Mouse (Mus musculus): ENCODE measurements around the gene Plxdc1. TPM values are rescaled to one million over a fixed set of nuclear protein-coding genes. Genes with fewer than 3 reads are reported as not detected.
A peak's percentile ranks its signal among the peaks of the same experiment; 100 is the strongest.

Plxdc1 gene
- total RNA-seq (2021) = 1 to 10 TPM; 3.4 to 7.2 TPM
- long read RNA-seq, experiment 1, transcript Plxdc1-201 (14 exons, 2,881 nt) = major isoform, 9 of 16 reads
- long read RNA-seq, experiment 1, partial matches to known transcripts = 2 of 16 reads
- long read RNA-seq, experiment 1, other reads (novel, unspliced or antisense) = 5 of 16 reads
- long read RNA-seq, experiment 2, transcript Plxdc1-201 (14 exons, 2,881 nt) = major isoform, 8 of 12 reads
- long read RNA-seq, experiment 2, partial matches to known transcripts = 2 of 12 reads
- long read RNA-seq, experiment 2, other reads (novel, unspliced or antisense) = 2 of 12 reads

DNA sequence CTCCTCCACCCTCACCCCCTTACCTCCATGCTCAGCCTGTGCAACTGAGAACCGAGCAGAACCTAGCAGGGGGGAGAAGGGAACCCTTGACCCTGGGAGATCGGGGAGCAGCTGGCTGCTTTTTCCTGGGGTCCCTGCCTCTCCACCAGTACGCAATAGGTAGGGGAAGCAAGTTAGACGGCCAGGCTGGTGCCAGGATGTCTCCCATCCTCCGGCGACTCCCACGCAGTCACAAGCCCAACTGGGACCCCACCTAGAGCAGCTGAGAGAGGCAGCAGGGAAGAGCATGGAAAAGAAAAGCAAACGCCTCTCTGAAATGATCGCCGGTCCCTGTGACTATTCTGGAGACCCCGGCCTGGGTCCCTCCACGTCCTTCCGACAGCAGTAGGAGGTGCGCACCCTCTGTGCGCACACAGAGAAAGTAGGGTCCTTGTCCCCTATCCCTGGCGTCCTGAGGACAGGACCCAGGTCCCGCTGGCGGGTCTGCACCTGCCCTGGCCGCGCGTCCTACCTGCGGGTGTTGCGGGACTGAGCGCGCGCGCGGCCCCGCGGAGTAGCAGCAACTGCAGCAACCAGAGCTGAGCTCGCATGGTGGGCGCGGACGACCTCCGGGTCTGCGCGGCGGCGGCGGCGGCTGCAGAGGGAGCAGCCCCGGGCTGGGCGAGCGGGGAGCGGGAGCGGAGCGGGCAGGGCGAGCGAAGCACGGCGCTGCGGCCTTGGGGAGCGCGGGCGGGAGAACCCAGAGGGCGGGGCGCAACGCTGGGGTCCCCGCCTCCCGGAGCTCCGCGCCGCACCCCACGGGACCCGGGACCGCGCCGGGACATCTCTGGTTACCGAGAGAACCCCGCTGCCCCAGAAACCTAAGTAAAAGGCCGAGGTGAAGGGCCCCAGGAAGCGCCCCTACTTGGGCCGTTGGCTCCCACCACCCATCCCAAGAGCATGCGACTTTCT, at the start of gene Plxdc1:
Gene Plxdc1, minus strand, starts transcription at position 718 of the 951 bp plus-strand sequence.
- DNase-seq = peak; percentile 74

DNA sequence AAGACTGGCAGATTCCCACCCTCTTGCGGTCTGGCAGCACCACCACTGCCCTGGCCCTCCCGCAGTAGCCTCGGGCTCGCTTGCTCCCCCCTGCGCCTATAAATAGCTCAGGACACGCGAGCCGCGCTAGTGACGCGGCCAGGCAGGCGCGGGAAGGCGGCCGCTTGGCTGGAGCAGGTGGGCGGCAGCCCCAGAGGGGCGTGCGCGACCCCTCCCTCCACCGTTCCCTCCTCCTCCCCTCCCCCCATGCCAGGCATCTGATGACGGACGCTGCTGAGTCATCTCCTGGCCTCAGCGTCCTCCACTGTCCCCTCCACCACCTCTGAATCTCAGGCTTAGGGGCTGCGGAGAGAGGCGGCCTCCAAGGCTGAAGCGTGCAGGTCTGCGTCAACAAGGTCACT, 49.7 kb upstream of the Plxdc1 start:
- peak; percentile 77 for DNase-seq

DNA sequence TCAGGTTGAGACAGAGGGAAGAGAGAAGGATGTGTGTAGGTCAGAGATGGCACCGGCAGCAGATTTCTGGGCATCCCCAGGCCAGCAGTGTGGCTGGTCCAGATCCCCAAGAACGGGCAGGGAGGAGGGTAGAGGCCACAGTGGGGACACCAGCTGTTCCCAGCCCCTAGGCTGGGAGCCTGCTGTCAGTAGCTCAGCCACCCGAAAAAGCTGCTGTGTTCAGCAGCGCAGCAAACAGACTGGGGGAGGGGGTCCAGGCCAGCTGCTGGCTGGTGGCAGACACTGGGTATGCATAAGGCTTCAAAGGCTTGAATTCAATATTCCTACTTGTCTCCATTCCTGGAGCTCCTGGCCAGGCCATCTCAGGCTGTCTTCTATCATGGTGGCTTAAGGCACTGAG, 48.6 kb upstream of the Plxdc1 start:
- no peak for DNase-seq

DNA sequence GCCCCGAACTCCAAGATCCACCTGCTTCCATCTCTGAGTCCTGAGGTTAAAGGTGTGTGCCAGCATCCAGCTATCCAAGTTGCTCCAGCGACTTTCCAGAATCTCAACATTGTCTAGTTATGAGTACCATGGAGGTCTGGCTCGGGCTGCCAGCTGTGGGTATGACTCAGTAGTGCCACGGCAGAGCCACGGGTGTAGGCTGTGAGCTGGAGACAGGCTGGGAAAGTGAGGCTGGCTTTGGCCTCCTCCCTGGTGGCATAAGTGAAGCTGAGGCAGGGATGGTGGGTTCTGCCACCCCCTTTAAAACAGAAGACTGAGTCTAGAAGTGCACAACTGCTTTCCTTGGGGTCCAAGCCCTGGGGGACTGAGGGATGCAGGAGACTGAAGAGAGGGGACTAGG, 47.8 kb upstream of the Plxdc1 start:
- no peak for DNase-seq

DNA sequence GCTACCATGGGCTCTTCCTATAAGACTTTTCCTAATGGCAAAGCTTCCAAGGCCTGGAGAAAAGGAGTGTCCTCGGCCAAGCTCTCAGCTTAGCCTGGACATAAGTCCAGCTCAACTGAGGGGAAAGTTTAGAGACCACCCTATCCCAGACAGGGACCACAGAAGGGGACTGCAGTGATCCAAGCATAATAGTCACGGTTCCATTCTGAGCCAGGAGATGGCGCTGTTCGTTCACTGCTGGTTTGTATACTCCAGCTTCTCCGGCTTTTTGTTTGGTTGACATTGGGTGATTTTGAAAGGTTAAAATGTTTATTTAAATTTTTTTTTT, 45.2 kb upstream of the Plxdc1 start:
- DNase-seq = peak; percentile 89

DNA sequence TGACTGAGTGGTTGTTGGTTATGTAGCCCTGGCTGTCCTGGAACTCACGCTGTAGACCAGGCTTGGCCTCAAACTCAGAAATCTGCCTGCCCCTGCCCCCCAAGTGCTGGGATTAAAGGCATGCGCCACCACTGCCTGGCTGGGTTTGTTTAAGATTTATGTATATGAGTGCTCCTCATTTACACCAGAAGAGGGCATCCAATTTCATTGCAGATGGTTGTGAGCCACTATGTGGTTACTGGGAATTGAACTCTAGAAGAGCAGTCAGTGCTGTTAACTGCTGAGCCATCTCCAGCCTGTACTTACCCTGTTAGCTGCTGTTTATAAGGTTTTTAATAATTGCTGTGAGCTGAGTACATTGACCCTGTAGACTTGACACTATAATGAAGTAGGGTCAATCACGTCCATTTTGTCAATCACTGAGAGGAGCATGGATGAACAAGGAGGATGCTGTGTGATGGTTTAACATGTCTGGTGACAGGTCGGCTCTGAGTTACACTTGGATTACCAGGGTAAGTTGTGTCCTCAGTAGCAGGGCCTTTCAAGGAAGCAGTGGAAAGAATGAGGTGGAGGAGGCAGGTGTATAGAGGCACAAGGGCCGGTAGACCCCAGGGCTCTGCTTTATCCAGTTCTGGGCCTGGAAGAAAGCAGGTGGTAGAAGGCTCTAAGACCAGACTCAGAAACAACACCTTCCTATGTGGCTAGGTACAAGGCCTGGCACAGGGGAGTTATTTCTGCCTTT, 44.6 kb upstream of the Plxdc1 start:
- DNase-seq = no peak

DNA sequence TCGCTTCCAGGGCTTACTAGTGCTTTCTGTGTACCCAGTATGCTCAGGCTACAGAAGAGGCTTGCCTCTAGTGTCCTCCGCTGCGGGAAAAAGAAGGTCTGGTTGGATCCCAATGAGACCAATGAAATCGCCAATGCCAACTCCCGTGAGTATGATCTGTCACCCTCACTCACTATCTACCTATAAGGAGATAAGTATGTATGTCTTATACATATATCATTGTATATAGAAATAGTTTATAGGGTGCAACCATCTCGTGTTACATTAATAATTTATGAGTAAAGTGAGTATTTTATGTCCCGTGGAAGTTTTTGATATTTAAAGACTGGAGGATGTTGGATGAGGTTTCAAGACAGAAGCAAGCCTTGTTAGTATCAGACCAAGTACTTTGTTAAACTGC, 41.5 kb upstream of the Plxdc1 start:
- DNase-seq = no peak

DNA sequence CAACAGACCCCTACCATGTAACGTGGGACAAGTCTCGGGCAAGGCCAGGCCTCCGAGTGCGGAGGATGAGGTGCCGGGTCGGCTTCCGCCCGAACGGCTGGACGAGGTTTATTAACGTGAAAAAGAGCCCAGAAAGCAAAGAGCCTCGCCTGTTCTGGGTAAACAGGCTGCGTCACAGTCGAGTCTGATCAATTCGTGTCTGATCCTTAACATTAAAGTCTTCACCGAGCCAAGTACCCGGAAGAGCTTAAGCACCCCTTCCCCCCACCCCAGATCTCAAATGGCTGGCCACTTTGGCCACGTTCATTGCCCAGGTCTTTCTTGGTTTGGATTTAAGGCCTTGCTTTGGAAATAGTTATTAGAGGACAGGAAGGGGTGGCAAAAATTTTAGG, 41.0 kb upstream of the Plxdc1 start:
- no peak for DNase-seq

DNA sequence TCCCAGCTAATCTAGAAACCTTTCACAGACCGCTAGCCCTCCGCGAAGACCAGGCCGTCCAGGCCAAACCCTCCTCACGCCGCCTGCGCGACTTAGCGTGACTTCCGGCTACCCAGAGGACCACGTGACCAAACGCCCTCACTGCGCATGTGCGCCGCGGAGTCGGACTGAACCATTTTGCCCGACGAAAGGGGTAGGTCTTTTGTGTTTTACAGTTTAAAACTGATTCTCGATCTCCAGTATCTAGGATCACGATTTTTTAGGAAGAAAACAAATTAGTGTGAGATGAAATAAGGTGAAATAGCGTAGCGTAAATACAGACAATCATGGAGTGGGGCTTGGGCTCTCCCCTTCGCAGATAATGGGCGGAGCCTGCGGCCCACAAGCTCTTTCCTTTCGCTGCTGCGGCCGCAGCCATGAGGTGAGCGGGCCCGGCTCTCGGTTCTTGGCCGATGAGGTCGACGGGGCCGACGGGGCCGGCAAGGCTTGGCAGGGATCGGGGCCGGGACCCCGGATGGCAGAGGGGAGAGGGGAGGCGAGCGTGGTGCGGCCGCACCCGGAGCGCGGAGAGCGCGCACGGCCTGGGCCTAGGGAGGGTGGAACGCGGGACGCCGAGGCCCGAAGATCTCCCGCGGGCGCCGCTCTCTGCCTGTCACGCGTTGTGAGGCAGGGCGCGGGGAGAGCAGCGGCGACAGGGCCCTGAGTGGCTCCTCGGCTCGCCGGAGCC, 40.5 kb upstream of the Plxdc1 start, which contains the start of gene Rpl19:
Gene Rpl19, plus strand, starts transcription at position 141 of the 727 bp plus-strand sequence.
- peak; percentile 95 for DNase-seq

DNA sequence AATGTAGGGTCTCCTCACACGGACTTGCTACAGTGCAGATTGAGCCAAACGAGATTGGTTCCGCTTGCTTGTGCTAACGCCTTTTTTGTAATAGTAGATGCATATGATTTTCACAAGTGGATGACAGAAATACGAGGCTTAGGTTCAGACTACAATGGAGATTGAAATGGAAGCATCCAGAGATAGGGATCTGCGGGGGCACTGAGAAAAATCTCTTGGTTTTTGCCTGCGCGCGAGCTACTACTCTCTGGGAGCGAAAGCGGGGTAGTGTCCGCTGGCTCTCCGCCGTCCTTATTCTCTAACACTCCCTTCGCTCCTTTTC, 40.0 kb upstream of the Plxdc1 start:
- DNase-seq = no peak

DNA sequence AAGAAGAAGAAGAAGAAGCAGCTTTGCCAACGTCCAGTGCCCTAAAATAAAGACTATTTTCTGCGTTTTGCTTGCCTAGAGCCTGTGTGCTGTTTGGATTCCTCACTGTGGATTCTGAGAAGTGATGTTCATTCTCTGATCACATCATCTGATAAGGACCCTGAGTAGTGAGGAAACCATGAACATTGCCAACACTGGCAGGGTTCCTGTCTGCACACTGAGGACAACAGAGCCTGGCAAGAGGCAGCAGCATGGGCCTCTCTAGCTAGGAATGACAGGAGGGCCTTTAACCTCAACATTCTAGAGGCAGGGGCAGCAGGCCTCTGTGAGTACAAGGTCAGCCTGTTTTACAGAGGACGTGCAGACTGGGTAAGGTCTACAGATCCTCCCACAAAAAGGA, 38.3 kb upstream of the Plxdc1 start:
- DNase-seq = no peak

DNA sequence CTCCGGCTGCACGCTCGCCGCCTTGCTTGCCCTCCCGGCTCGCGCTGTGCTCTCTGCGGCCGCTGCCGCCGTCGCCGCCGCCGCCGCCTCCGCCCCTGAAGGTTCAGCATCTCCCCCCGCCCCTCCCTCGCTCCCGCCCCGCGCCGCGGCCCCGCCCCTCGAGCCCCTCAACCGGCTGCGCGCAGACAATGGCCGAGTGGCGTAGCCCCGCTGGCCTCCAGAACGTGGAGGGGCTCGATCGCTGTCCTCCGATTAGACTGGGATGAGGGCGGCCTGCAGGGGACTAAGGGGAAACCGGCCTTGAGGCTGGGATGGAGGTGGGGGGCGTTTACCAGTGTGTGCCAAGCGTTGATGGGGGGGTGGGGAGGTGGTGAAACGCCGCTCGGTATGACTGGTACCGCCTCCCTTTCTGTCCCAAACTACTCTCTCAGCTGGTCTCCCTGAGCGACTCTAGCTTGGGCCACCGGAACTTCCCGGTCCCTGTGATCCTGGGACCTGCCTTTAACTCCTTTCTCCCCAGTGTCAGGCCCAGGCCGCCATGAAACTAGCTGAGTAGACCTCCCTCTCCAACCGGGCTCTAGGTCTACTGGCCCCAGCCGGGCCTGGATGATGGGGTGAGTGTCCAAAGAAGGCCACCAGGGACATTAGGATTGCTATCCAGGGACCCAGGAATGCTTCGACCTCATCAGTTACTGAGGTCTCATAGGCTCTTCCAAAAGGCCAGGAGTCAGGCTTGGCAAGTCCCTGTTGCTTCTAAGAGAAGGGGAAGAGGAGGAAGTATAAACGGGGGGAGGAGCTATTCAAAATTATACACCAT, 36.5 kb upstream of the Plxdc1 start, which contains the start of gene Cacnb1:
Gene Cacnb1, minus strand, starts transcription at position 480 of the 817 bp plus-strand sequence.
- DNase-seq = peak; percentile 84

DNA sequence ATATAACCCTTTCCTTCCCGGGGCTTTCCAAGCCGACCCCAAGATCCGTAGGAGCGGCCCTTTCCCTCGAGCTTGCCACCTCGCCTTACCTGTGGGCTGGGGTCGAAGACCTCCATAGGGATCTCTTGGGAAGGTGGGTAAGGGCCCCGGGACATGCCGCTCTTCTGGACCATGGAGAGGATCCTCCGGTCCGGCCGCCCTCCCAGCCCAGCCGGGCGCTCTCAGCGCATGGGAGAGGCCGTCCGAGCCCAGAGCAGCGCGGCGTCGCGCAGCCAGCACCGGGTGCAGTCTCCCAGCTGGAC, 36.0 kb upstream of the Plxdc1 start:
- no peak for DNase-seq

DNA sequence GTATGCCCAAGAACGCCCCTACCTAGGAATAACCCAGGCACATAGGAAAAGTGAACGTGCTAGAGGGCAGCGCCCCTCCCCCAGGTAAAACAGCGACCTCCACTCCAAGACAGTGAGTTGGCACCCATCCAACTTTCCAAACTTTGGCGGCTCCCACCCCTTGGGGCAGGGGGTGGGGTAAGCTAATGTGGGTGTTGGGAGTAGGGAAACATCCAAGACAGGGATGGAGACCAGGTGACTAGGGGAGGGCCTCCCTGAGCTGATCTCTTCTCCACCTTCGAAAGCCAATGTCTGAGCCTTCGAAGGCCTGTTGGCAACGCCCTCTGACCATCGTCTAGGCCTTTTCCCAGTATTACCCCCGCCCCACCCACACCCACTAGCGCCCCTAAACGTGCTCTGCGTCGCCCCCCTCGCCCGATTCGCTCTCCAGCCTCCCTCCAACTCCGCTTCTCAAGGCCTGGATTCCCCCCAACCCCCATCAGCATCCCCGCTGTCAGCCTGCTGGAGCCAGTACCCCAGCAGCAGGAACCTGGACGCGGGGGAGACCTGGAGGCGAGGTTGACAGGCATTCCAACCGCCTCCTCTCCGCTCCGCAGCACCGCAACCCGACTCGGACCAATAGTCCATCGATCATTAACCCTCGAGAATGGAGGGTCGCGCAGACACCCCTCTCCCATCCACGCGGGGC, 35.5 kb upstream of the Plxdc1 start:
- DNase-seq = peak; percentile 49

DNA sequence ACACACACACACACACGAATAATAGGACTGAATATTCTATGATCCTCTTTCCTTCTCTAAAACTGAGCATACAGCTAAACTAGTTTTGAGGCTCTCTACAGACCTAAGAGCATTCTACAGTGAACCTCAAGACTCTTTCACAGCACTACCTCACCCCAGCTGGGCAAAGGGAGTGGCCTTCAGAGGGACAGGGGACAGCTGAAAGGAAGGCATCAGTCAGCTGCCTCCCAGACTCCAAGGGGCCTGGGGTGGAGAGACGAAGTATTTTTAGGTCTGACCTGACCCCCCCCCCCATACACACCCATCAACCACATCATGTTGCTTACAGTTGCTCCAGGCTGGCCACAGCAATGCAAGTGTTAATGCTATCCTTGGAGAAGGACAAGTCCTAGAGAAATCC, 34.9 kb upstream of the Plxdc1 start:
- DNase-seq = no peak

DNA sequence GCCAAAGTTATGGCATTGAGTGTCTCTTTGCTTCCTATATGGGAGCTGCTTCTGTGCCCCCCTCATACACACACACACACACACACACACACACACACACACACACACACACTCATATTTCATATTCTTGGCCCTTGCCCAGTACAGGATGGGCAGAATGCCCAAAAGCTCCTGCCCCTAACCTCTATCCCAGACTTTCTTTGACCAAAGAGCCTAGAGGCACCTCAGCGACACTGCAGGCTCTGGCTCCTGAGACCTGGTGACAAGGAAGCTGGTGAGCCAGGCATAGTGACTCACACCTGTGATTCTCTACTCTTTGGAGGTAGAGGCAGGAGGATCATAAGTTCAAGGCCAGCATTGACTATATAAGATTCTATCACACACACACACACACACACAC, 34.5 kb upstream of the Plxdc1 start:
- DNase-seq = peak; percentile 62

DNA sequence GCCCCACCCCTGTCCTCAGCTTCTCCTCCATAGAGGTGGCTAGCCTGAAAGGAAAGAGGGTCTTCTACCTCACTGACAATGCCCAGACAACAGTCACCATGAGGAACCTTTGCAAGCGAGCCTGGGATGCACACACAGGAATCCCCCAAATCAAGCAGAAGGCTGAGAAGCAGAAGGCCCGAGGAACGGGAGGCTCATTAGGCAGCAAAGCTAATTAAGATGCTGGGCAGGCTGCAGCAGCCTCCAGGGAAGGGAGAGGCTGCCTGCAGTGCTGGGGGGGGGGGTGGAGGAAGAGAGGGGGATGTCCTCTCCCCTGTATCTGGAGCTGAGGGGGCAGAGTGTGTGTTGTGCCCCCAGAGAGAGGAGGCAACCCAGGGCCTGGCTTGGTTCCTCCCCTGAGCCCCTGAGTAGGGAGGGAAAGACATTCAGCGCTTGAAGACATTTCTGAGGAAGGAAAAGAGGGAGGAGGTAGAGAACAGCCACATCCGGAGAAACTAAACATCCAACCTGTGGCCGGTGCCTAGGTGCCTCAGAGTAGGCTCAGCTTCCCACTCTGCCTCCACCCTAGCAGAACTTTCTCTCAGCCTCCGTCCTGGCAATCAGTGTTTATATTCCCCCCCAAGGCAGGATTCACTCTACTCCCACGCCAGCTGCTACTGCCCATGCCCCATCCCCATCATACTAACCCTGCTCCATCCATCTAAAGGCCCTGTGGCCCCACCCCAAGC, 33.8 kb upstream of the Plxdc1 start:
- DNase-seq = no peak

DNA sequence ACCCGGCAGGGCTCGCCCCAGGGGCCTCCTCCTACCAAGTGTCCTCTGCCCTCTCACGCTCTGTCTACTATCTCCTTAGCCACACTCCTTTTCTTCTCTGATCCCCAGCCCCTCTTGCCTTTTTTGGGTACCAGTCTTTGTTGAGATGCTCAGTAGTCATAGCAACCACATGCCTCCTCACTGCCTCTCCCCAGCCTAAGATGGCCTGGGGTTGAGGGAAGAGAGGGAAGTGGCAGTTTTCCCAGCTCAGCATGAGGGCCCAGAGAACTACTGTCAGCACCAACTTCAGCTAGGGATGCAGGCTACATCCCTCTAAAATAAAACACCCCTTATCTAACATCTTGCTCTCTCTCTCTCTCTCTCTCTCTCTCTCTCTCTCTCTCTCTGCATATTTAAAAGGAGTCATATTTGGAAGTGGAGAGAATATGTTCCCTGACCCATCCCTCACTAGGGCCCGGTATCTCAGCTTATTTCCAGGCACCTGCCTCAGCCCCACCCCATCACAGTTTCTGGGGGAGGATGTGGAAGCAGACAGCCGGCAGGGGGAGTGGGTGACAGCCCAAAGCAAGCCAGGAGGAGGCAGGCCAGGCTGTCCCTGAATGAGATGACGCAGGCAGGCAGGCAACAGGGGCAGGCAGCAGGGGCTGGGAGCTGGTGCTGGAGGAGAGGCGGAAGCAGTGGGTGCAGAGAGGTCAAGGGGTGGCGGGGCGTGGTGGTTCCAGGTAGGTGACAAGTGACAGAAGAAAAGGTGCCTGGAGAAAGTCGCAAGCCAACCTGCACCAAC, 32.8 kb upstream of the Plxdc1 start:
- peak; percentile 51 for DNase-seq

DNA sequence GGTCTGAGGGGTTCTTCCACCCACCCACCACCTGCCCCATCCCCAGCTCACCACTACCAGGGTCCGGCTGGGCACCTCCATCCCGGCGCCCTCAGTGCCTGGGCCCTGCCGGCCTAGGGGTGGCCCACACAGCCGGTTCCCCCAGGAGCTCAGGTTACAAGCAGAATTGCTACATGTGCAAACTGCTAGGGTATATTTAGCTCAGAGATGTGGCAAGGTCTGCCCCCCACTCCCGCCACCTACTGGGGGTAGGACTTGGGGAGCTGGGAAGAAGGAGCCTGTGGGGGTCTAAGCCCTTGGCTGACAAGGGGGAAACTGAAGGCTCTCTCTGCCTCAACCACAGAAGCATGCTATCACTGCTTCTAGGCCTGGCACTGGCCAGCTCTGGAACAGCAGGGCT, 32.0 kb upstream of the Plxdc1 start:
- no peak for DNase-seq

Measured in adrenal gland, postnatal 10 days (tissue).